Mouse (Mus musculus): ENCODE data around the gene Syngr2. TPM values are rescaled to one million over a fixed set of nuclear protein-coding genes. Genes with fewer than 3 reads are reported as not detected.

Gene Syngr2
- polyA plus RNA-seq, 1 experiment from 2014 or later = 30.4 TPM

GRCm38 (mm10) chr11:117792281-117792888 lies 17.1 kb upstream of the Syngr2 start:
- peak overlapping the region; percentile 44 for H3K9ac ChIP-seq (replicated peaks; ENCODE audit: low read length)
- H3K9me3 ChIP-seq (replicated peaks; ENCODE audit: control insufficient read depth, low read length) = no peaks in the 10 kb centered on the region
- H3K4me2 ChIP-seq (ENCODE audit: low read depth, low read length) = peak overlapping the region; percentile 27
- H3K4me1 ChIP-seq (ENCODE audit: control insufficient read depth, insufficient read depth, low read length) = no peaks in the 10 kb centered on the region
- 4% methylated on average over 22 of the region's 22 CpGs for WGBS
- no peaks in the 10 kb centered on the region for H3K27me3 ChIP-seq (ENCODE audit: control insufficient read depth, insufficient read depth, low read length)
- H3K36me3 ChIP-seq (replicated peaks; ENCODE audit: control insufficient read depth, insufficient read depth, low read depth, low read length) = no peaks in the 10 kb centered on the region
- H3K27ac ChIP-seq (replicated peaks; ENCODE audit: low read depth, low read length) = no peak overlapping the region
- DNase-seq (ENCODE audit: low spot score) = peak; percentile 64
- no peak overlapping the region for H3K4me3 ChIP-seq (ENCODE audit: low read depth, low read length)
- no peak for ATAC-seq (replicated peaks; ENCODE audit: insufficient number of reproducible peaks, low FRiP score, low TSS enrichment, low read depth)

GRCm38 (mm10) chr11:117794035-117794551 lies 15.4 kb upstream of the Syngr2 start:
- no peaks in the 10 kb centered on the region for H3K9me3 ChIP-seq (replicated peaks; ENCODE audit: control insufficient read depth, low read length)
- no peaks in the 10 kb centered on the region for H3K36me3 ChIP-seq (replicated peaks; ENCODE audit: control insufficient read depth, insufficient read depth, low read depth, low read length)
- DNase-seq (ENCODE audit: low spot score) (peak; percentile 16), ATAC-seq (replicated peaks; ENCODE audit: insufficient number of reproducible peaks, low FRiP score, low TSS enrichment, low read depth) (no peak)
- H3K27me3 ChIP-seq (ENCODE audit: control insufficient read depth, insufficient read depth, low read length) = no peaks in the 10 kb centered on the region
- WGBS = 67% methylated on average over 4 of the region's 4 CpGs
- no peak overlapping the region for H3K9ac ChIP-seq (replicated peaks; ENCODE audit: low read length)
- H3K4me3 ChIP-seq (ENCODE audit: low read depth, low read length) = no peak overlapping the region
- no peak overlapping the region for H3K27ac ChIP-seq (replicated peaks; ENCODE audit: low read depth, low read length)
- H3K4me1 ChIP-seq (ENCODE audit: control insufficient read depth, insufficient read depth, low read length) = no peaks in the 10 kb centered on the region
- no peak overlapping the region for H3K4me2 ChIP-seq (ENCODE audit: low read depth, low read length)

GRCm38 (mm10) chr11:117796954-117797353 lies 12.5 kb upstream of the Syngr2 start:
- Histone ChIP-seq H3K27ac (replicated peaks; ENCODE audit: low read depth, low read length) (no peak overlapping the region), H3K4me3 (ENCODE audit: low read depth, low read length) (no peak overlapping the region), H3K27me3 (ENCODE audit: control insufficient read depth, insufficient read depth, low read length) (no peaks in the 10 kb centered on the region), H3K9ac (replicated peaks; ENCODE audit: low read length) (no peak overlapping the region), H3K4me1 (ENCODE audit: control insufficient read depth, insufficient read depth, low read length) (no peaks in the 10 kb centered on the region), H3K9me3 (replicated peaks; ENCODE audit: control insufficient read depth, low read length) (no peaks in the 10 kb centered on the region), H3K4me2 (ENCODE audit: low read depth, low read length) (no peak overlapping the region), H3K36me3 (replicated peaks; ENCODE audit: control insufficient read depth, insufficient read depth, low read depth, low read length) (no peaks in the 10 kb centered on the region)
- DNase-seq (ENCODE audit: low spot score) = no peak
- 38% methylated on average over 5 of the region's 5 CpGs for WGBS
- ATAC-seq (replicated peaks; ENCODE audit: insufficient number of reproducible peaks, low FRiP score, low TSS enrichment, low read depth) = no peak

- no peak for DNase-seq (ENCODE audit: low spot score)
- Histone ChIP-seq H3K4me2 (ENCODE audit: low read depth, low read length) (no peak within 1 kb of the TSS), H3K27ac (replicated peaks; ENCODE audit: low read depth, low read length) (no peak within 1 kb of the TSS), H3K9ac (replicated peaks; ENCODE audit: low read length) (no peak within 1 kb of the TSS; the same call in 1 of the 2 replicates), H3K4me1 (ENCODE audit: control insufficient read depth, insufficient read depth, low read length) (no peaks in the 10 kb centered on the region), H3K27me3 (ENCODE audit: control insufficient read depth, insufficient read depth, low read length) (no peaks in the 10 kb centered on the region), H3K4me3 (ENCODE audit: low read depth, low read length) (no peak within 1 kb of the TSS), H3K9me3 (replicated peaks; ENCODE audit: control insufficient read depth, low read length) (no peaks in the 10 kb centered on the region), H3K36me3 (replicated peaks; ENCODE audit: control insufficient read depth, insufficient read depth, low read depth, low read length) (no peaks in the 10 kb centered on the region)
- WGBS = 53% methylated on average over 9 of the region's 9 CpGs
- ATAC-seq (replicated peaks; ENCODE audit: insufficient number of reproducible peaks, low FRiP score, low TSS enrichment, low read depth) = 0 out of 2 replicates have a peak, but pooled peaks have one; percentile 29
These were observed 11.8 kb upstream of the Syngr2 start, which contains the start of gene 6030468B19Rik for GRCm38 (mm10) chr11:117797511-117798159. TSS of gene 6030468B19Rik (plus strand) at chr11:117797660.

- Histone ChIP-seq H3K9ac (replicated peaks; ENCODE audit: low read length) (no peak overlapping the region; the same call in 1 of the 2 replicates), H3K4me3 (ENCODE audit: low read depth, low read length) (no peak overlapping the region), H3K27ac (replicated peaks; ENCODE audit: low read depth, low read length) (no peak overlapping the region), H3K27me3 (ENCODE audit: control insufficient read depth, insufficient read depth, low read length) (no peaks in the 10 kb centered on the region), H3K9me3 (replicated peaks; ENCODE audit: control insufficient read depth, low read length) (no peaks in the 10 kb centered on the region), H3K4me1 (ENCODE audit: control insufficient read depth, insufficient read depth, low read length) (no peaks in the 10 kb centered on the region), H3K36me3 (replicated peaks; ENCODE audit: control insufficient read depth, insufficient read depth, low read depth, low read length) (no peaks in the 10 kb centered on the region), H3K4me2 (ENCODE audit: low read depth, low read length) (no peak overlapping the region)
- ATAC-seq (replicated peaks; ENCODE audit: insufficient number of reproducible peaks, low FRiP score, low TSS enrichment, low read depth) (no peak), DNase-seq (ENCODE audit: low spot score) (no peak)
- 43% methylated on average over 2 of the region's 2 CpGs for WGBS
These were observed 11.3 kb upstream of the Syngr2 start for GRCm38 (mm10) chr11:117798160-117798541.

- WGBS = 64% methylated on average over 5 of the region's 5 CpGs
- H3K9me3 ChIP-seq (replicated peaks; ENCODE audit: control insufficient read depth, low read length) = no peaks in the 10 kb centered on the region
These were observed 10.3 kb upstream of the Syngr2 start for GRCm38 (mm10) chr11:117799174-117799573.

GRCm38 (mm10) chr11:117800038-117800437 lies 9.4 kb upstream of the Syngr2 start:
- no peak for ATAC-seq (replicated peaks; ENCODE audit: insufficient number of reproducible peaks, low FRiP score, low TSS enrichment, low read depth)
- H3K9me3 ChIP-seq (replicated peaks; ENCODE audit: control insufficient read depth, low read length) = no peaks in the 10 kb centered on the region
- no peaks in the 10 kb centered on the region for H3K27me3 ChIP-seq (ENCODE audit: control insufficient read depth, insufficient read depth, low read length)
- H3K9ac ChIP-seq (replicated peaks; ENCODE audit: low read length) = no peak overlapping the region
- no peaks in the 10 kb centered on the region for H3K36me3 ChIP-seq (replicated peaks; ENCODE audit: control insufficient read depth, insufficient read depth, low read depth, low read length)
- DNase-seq (ENCODE audit: low spot score) = no peak
- 77% methylated on average over 7 of the region's 7 CpGs for WGBS
- H3K4me3 ChIP-seq (ENCODE audit: low read depth, low read length) = no peak overlapping the region
- no peak overlapping the region for H3K27ac ChIP-seq (replicated peaks; ENCODE audit: low read depth, low read length)
- no peaks in the 10 kb centered on the region for H3K4me1 ChIP-seq (ENCODE audit: control insufficient read depth, insufficient read depth, low read length)
- H3K4me2 ChIP-seq (ENCODE audit: low read depth, low read length) = no peak overlapping the region

More at GRCm38 (mm10) chr11:117799174-117799573, 10.3 kb upstream of the Syngr2 start:
- Histone ChIP-seq H3K27ac (replicated peaks; ENCODE audit: low read depth, low read length) (no peak overlapping the region), H3K9ac (replicated peaks; ENCODE audit: low read length) (no peak overlapping the region), H3K36me3 (replicated peaks; ENCODE audit: control insufficient read depth, insufficient read depth, low read depth, low read length) (no peaks in the 10 kb centered on the region), H3K4me3 (ENCODE audit: low read depth, low read length) (no peak overlapping the region), H3K27me3 (ENCODE audit: control insufficient read depth, insufficient read depth, low read length) (no peaks in the 10 kb centered on the region), H3K4me2 (ENCODE audit: low read depth, low read length) (no peak overlapping the region), H3K4me1 (ENCODE audit: control insufficient read depth, insufficient read depth, low read length) (no peaks in the 10 kb centered on the region)
- no peak for DNase-seq (ENCODE audit: low spot score)
- no peak for ATAC-seq (replicated peaks; ENCODE audit: insufficient number of reproducible peaks, low FRiP score, low TSS enrichment, low read depth)

GRCm38 (mm10) chr11:117801650-117802049 lies 7.8 kb upstream of the Syngr2 start:
- no peaks in the 10 kb centered on the region for H3K9me3 ChIP-seq (replicated peaks; ENCODE audit: control insufficient read depth, low read length)
- H3K9ac ChIP-seq (replicated peaks; ENCODE audit: low read length) = no peak overlapping the region
- no peak for DNase-seq (ENCODE audit: low spot score)
- no peaks in the 10 kb centered on the region for H3K4me1 ChIP-seq (ENCODE audit: control insufficient read depth, insufficient read depth, low read length)
- H3K36me3 ChIP-seq (replicated peaks; ENCODE audit: control insufficient read depth, insufficient read depth, low read depth, low read length) = no peaks in the 10 kb centered on the region
- H3K27me3 ChIP-seq (ENCODE audit: control insufficient read depth, insufficient read depth, low read length) = no peaks in the 10 kb centered on the region
- no peak for ATAC-seq (replicated peaks; ENCODE audit: insufficient number of reproducible peaks, low FRiP score, low TSS enrichment, low read depth)
- H3K27ac ChIP-seq (replicated peaks; ENCODE audit: low read depth, low read length) = no peak overlapping the region
- no peak overlapping the region for H3K4me2 ChIP-seq (ENCODE audit: low read depth, low read length)
- WGBS = 59% methylated on average over 7 of the region's 7 CpGs
- H3K4me3 ChIP-seq (ENCODE audit: low read depth, low read length) = no peak overlapping the region

Measured in embryonic facial prominence, embryonic 11.5 days (tissue).